Mouse (Mus musculus) CH12.LX (cell line): ENCODE results near the gene Irf3. TPM values are rescaled to one million over a fixed set of nuclear protein-coding genes. Genes with fewer than 3 reads are reported as not detected.

Experiments used
- DNase-seq: peaks from one replicate; pipeline ENCODE4 v3.0.0-alpha.2; 2013; ENCODE audit errors: extremely low read depth
- H3K27ac ChIP-seq: 2 replicates; pipeline ENCODE4 v1.5.1; 2012; ENCODE audit warnings: low read depth, mild to moderate bottlenecking, control low read depth, moderate library complexity; ENCODE audit not compliant: insufficient read depth
- H3K27me3 ChIP-seq: replicated peaks from 2 replicates; pipeline ENCODE3; 2012; ENCODE audit warnings: inconsistent platforms
- H3K36me3 ChIP-seq, 2 experiments: replicated peaks in 1 of 2; 2 replicates each; pipeline versions ENCODE3 to v1.6.1; 2012; ENCODE audit warnings: inconsistent platforms in 1 of 2, low read length in 1 of 2, mild to moderate bottlenecking in 1 of 2, mixed read lengths in 1 of 2, moderate library complexity in 1 of 2; ENCODE audit not compliant: control insufficient read depth in 1 of 2, insufficient read depth in 1 of 2
- H3K4me1 ChIP-seq, 2 experiments: 2 replicates each; pipeline ENCODE4 v1.6.1; 2012; ENCODE audit warnings: inconsistent platforms in 1 of 2, moderate library complexity in 1 of 2; ENCODE audit not compliant: insufficient read depth in 2 of 2, control insufficient read depth in 1 of 2
- H3K4me2 ChIP-seq: 2 replicates; pipeline ENCODE4 v1.6.1; 2012; ENCODE audit warnings: low read depth, mild to moderate bottlenecking, control low read depth; ENCODE audit not compliant: poor library complexity, insufficient read depth, severe bottlenecking
- H3K4me3 ChIP-seq, 3 experiments: fragments of 150-350 bp in 1 of 3; sonication (generic) in 1 of 3; replicated peaks in 1 of 3; 2 replicates each; pipeline versions ENCODE3 to v1.5.1; 2011 to 2012; ENCODE audit warnings: low read depth in 2 of 3, low read length in 2 of 3, mild to moderate bottlenecking in 2 of 3, moderate library complexity in 2 of 3, control low read depth in 1 of 3, improper control_type of control experiment in 1 of 3, inconsistent platforms in 1 of 3, mixed read lengths in 1 of 3; ENCODE audit not compliant: poor library complexity in 1 of 3
- H3K79me2 ChIP-seq: replicated peaks from 2 replicates; pipeline ENCODE4 v1.6.1; 2012; ENCODE audit warnings: mild to moderate bottlenecking, moderate library complexity; ENCODE audit not compliant: control insufficient read depth, poor library complexity, insufficient read depth, severe bottlenecking; ENCODE audit errors: extremely low read depth
- H3K9ac ChIP-seq: 2 replicates; pipeline ENCODE4 v1.6.1; 2012; ENCODE audit warnings: low read depth, mild to moderate bottlenecking, control low read depth, moderate library complexity; ENCODE audit not compliant: insufficient read depth
- H3K9me3 ChIP-seq: replicated peaks from 2 replicates; pipeline ENCODE3; 2012; ENCODE audit warnings: low read length, inconsistent platforms, mixed read lengths
- BHLHE40 ChIP-seq: IDR thresholded peaks from 2 replicates; pipeline ENCODE4 v1.6.1; 2011; ENCODE audit warnings: mild to moderate bottlenecking, low read depth, low read length, improper control_type of control experiment
- CHD2 ChIP-seq: IDR thresholded peaks from 2 replicates; pipeline ENCODE4 v1.6.1; 2011; ENCODE audit warnings: low read length, improper control_type of control experiment
- CTCF ChIP-seq, 2 experiments: IDR thresholded peaks in 1 of 2; conservative IDR thresholded peaks in 1 of 2; 2 replicates each; pipeline ENCODE4 v1.5.1; 2011 to 2012; ENCODE audit warnings: low read depth in 2 of 2, low read length in 2 of 2, improper control_type of control experiment in 1 of 2, inconsistent platforms in 1 of 2, mild to moderate bottlenecking in 1 of 2, moderate library complexity in 1 of 2
- IRF4 ChIP-seq: IDR thresholded peaks from 2 replicates; pipeline ENCODE4 v1.6.1; 2014; ENCODE audit warnings: low read depth, mild to moderate bottlenecking, inconsistent platforms, low read length, improper control_type of control experiment
- JUND ChIP-seq: conservative IDR thresholded peaks from 2 replicates; pipeline ENCODE4 v1.6.1; 2011; ENCODE audit warnings: low read depth, low read length, improper control_type of control experiment
- MAFK ChIP-seq: IDR thresholded peaks from 2 replicates; pipeline ENCODE4 v1.6.1; 2011; ENCODE audit warnings: low read length, improper control_type of control experiment; ENCODE audit not compliant: insufficient replicate concordance
- MAX ChIP-seq: IDR thresholded peaks from 2 replicates; pipeline ENCODE4 v1.6.1; 2011; ENCODE audit warnings: low read length, improper control_type of control experiment
- MXI1 ChIP-seq: IDR thresholded peaks from 2 replicates; pipeline ENCODE4 v1.6.1; 2011; ENCODE audit warnings: mild to moderate bottlenecking, low read depth, low read length, improper control_type of control experiment
- MYC ChIP-seq: IDR thresholded peaks from 2 replicates; pipeline ENCODE4 v1.6.1; 2011; ENCODE audit warnings: low read depth, mild to moderate bottlenecking, improper control_type of control experiment, low read length
- RAD21 ChIP-seq: IDR thresholded peaks from 2 replicates; pipeline ENCODE4 v1.6.1; 2011; ENCODE audit warnings: low read depth, mild to moderate bottlenecking, low read length, improper control_type of control experiment, moderate library complexity
- RCOR1 ChIP-seq: conservative IDR thresholded peaks from 2 replicates; pipeline ENCODE4 v1.6.1; 2012; ENCODE audit warnings: low read depth, mild to moderate bottlenecking, inconsistent platforms, low read length, improper control_type of control experiment
- SIN3A ChIP-seq: IDR thresholded peaks from 2 replicates; pipeline ENCODE4 v1.6.1; 2012; ENCODE audit warnings: low read length, improper control_type of control experiment, inconsistent platforms
- SMC3 ChIP-seq: IDR thresholded peaks from 2 replicates; pipeline ENCODE4 v1.6.1; 2011; ENCODE audit warnings: low read depth, low read length, improper control_type of control experiment
- UBTF ChIP-seq: IDR thresholded peaks from 2 replicates; pipeline ENCODE4 v1.6.1; 2012; ENCODE audit warnings: low read depth, mild to moderate bottlenecking, inconsistent platforms, low read length, improper control_type of control experiment, moderate library complexity
- dilution Hi-C: fragments of 300-500 bp; cut with MboI; formaldehyde crosslinking; loops from 2 replicates; pipeline ENCODE4 v1.14.3; 2020; ENCODE audit warnings: low sequenced_read_pairs; ENCODE audit not compliant: extremely low pct_unique_long_range_greater_than_20kb, extremely low pct_ligation_motif_present
- in situ Hi-C: fragments of 300-500 bp; cut with MboI; formaldehyde crosslinking; loops from 3 replicates; pipeline ENCODE4 v1.14.3; 2019; ENCODE audit warnings: low sequenced_read_pairs, low pct_ligation_motif_present, low pct_unique_long_range_greater_than_20kb, mixed read lengths
- polyA plus RNA-seq: library from polyadenylated mRNA; unstranded; fragments of >175 nt; gene quantifications from 2 replicates; pipeline ENCODE4 v1.2.1, GENCODE M21; 2012; ENCODE audit warnings: low read depth; ENCODE audit not compliant: insufficient read length
- total RNA-seq, 2 experiments: library from RNA; depleted of rRNA; stranded (reverse); fragments of 300-350 nt in 1 of 2; fragments of >200 nt in 1 of 2; gene quantifications; 2 replicates each; pipeline ENCODE4 v1.2.3; 2012 to 2014

The Irf3 gene
- total and polyA plus RNA-seq, 3 experiments: 33.5 to 79.7 (median 56.5) TPM

- TF ChIP-seq MAX (peak; percentile 96), IRF4 (no peak), CTCF (conservative IDR thresholded peaks at IDR 0.05 in 1 of 2, IDR thresholded peaks at IDR 0.05 in 1 of 2; ENCODE audit: low read depth in 2 of 2, low read length in 2 of 2) (peak; percentile 54 to 89), MAFK (no peak), RAD21 (peak; percentile 80), MYC (peak; percentile 87), SMC3 (peak; percentile 74)
- no peak overlapping the region for H3K27ac ChIP-seq
- in situ Hi-C loops (loop anchor here (10.0 kb wide), 2 partner anchors 103 to 213 kb away; partner anchors contain the start of genes Pnkp and Vrk3), dilution Hi-C loops (no loop called here)
- no peaks in the 10 kb centered on the region for H3K79me2 ChIP-seq
- peak; percentile 49 for DNase-seq
- H3K4me3 ChIP-seq: no peak overlapping the region
- peaks cover 3% of the 10 kb centered on the region for H3K27me3 ChIP-seq
- no peak overlapping the region for H3K4me2 ChIP-seq
- peaks cover 0 to 56% of the 10 kb centered on the region in 2 experiments for H3K36me3 ChIP-seq
- no peaks in the 10 kb centered on the region for H3K9me3 ChIP-seq
- H3K9ac ChIP-seq: no peak overlapping the region
- H3K4me1 ChIP-seq: peaks cover 11 to 26% of the 10 kb centered on the region in 2 experiments
Measured at GRCm38 (mm10) chr7:44958208-44958607, 39.2 kb upstream of the Irf3 start.

DNA sequence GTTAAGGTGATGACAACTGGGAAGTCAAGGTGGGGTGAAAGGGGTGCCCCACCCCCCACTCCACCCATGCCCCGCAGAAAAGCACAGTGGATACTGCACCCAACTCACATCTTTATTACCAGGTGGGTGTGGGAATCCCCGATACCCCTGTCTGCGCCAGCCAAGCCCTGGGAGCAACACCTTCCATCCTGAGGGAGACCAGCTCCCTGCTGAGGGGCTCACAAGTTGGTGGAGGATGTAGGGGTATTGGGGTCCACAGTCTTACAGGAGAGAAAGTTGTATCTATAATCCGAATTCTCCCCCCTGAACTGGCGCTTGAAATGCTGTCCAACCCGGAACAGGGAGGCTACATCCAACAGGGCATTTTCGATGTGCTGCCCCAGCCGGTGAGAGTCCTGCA, 38.2 kb upstream of the Irf3 start:
- Histone ChIP-seq H3K4me1 (peaks cover 11 to 26% of the 10 kb centered on the region in 2 experiments), H3K9me3 (no peaks in the 10 kb centered on the region), H3K4me2 (no peak overlapping the region), H3K27me3 (peaks cover 1% of the 10 kb centered on the region), H3K36me3 (peaks cover 0 to 63% of the 10 kb centered on the region in 2 experiments), H3K9ac (no peak overlapping the region), H3K27ac (no peak overlapping the region), H3K79me2 (no peaks in the 10 kb centered on the region), H3K4me3 (no peak overlapping the region)
- TF ChIP-seq CHD2 (no peak), BHLHE40 (no peak), MXI1 (no peak), RCOR1 (no peak), UBTF (no peak), JUND (no peak), SIN3A (no peak)
- no peak for DNase-seq
- dilution Hi-C loops (no loop called here), in situ Hi-C loops (loop anchor here (10.0 kb wide), 2 partner anchors 104 to 214 kb away; partner anchors contain the start of genes Pnkp and Vrk3)
